Mouse (Mus musculus) kidney, postnatal 0 days (tissue): ENCODE measurements at regions not wholly inside any gene's neighbourhood (a gene's known extent, or its start where the extent isn't known, plus 50 kb on each side); places are given as distances from the start of the nearest gene placed in this dataset.

ENCODE experiments used
- ATAC-seq: fragments of 200-750 bp; cut with Nextera tagmentation; replicated peaks from 2 replicates; pipeline ENCODE4 v1.8.0; 2017; ENCODE audit warnings: low read depth, moderate number of reproducible peaks, moderate TSS enrichment, moderate library complexity; ENCODE audit not compliant: low FRiP score
- DNase-seq: peaks from one replicate; pipeline ENCODE4 v3.0.0-alpha.2; 2016; ENCODE audit warnings: low spot score
- H3K27ac ChIP-seq: fragments of 300-500 bp; sonication (generic); 2 replicates; pipeline ENCODE4 v1.5.1; 2014; ENCODE audit warnings: mild to moderate bottlenecking
- H3K27me3 ChIP-seq: fragments of 300-500 bp; sonication (generic); 2 replicates; pipeline ENCODE4 v1.6.1; 2014; ENCODE audit warnings: low read length, mixed read lengths; ENCODE audit not compliant: insufficient read depth
- H3K36me3 ChIP-seq: fragments of 300-500 bp; sonication (generic); 2 replicates; pipeline ENCODE4 v1.6.1; 2014; ENCODE audit warnings: low read length, mixed read lengths; ENCODE audit not compliant: insufficient read depth
- H3K4me1 ChIP-seq: fragments of 300-500 bp; sonication (generic); replicated peaks from 2 replicates; pipeline ENCODE4 v1.6.1; 2014; ENCODE audit warnings: antibody characterized with exemption, low read length, mixed read lengths; ENCODE audit not compliant: insufficient read depth
- H3K4me2 ChIP-seq: fragments of 300-500 bp; sonication (generic); 2 replicates; pipeline ENCODE4 v1.6.1; 2014; ENCODE audit warnings: mild to moderate bottlenecking, low read length, moderate library complexity, mixed read lengths
- H3K4me3 ChIP-seq: fragments of 300-500 bp; sonication (generic); replicated peaks from 2 replicates; pipeline ENCODE4 v1.5.1; 2014; ENCODE audit warnings: low read depth, low read length
- H3K9ac ChIP-seq: fragments of 300-500 bp; sonication (generic); 2 replicates; pipeline ENCODE4 v1.6.1; 2014; ENCODE audit warnings: low read depth, low read length
- H3K9me3 ChIP-seq: fragments of 300-500 bp; sonication (generic); replicated peaks from 2 replicates; pipeline ENCODE4 v1.6.1; 2016; ENCODE audit warnings: low read length, inconsistent platforms, mixed read lengths
- CTCF ChIP-seq: IDR thresholded peaks from 2 replicates; pipeline ENCODE4 v1.5.1; 2016; ENCODE audit warnings: antibody characterized with exemption, low read depth, mild to moderate bottlenecking, moderate library complexity
- WGBS: fragments of 180-500 bp; shearing (Covaris S2); extraction: QIAGEN DNeasy Blood & Tissue Kit; methylation state at CpG from one replicate; pipeline ENCODE4 v1.1.7; 2014; 5-methylcytosine and 5-hydroxymethylcytosine counted together

DNA sequence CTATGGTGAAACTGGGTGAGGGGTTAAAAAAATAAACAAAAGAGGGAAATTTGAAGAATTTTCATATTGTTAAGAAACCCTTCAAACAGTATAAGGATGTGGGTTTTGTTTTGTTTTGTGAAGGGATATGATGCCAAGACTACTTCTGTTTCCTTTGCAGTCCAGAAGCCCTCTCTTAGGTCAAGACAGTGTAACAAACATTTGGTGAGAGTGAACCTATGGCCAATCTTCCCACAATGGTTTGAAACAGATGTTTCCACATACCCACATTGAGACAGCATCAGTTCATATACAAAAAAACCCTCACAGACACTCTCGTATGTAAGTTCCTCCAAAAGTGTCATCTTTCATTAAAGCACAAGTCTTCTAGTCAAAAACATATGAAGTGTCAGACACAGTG, 263.6 kb downstream of the Tmsb4x start:
- TF ChIP-seq CTCF, result no peak
- no peak overlapping the region for H3K4me3 ChIP-seq
- DNase-seq (no peak), ATAC-seq (no peak)
- 70% methylated on average over 1 of the region's 1 CpGs for WGBS
- H3K9me3 ChIP-seq, result no peaks in the 10 kb centered on the region
- no peaks in the 10 kb centered on the region for H3K4me1 ChIP-seq
- H3K36me3 ChIP-seq, result no peaks in the 10 kb centered on the region
- H3K27me3 ChIP-seq, result no peaks in the 10 kb centered on the region
- no peak overlapping the region for H3K4me2 ChIP-seq
- no peak overlapping the region for H3K27ac ChIP-seq
- no peak overlapping the region for H3K9ac ChIP-seq

DNA sequence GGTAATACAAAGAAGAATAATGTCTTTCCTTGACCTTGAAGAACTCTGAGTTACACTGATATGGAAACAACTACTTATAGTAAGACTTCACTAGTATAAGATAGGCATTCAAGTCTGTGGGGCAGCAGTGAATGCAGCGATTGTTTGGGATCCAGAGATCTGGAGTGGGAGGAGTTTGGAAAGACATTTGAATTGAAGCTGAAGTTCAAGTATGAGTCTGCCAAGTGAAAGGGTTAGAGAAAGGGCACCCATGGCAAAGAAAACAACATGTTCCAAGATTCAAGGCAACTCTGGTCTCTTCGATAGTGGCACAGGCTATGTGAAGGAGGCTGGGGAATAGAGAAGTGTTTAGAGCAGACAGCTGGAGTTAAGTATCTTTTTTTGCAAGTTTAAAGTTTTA, 275.3 kb downstream of the Tmsb4x start:
- ATAC-seq, result no peak
- no peaks in the 10 kb centered on the region for H3K27me3 ChIP-seq

DNA sequence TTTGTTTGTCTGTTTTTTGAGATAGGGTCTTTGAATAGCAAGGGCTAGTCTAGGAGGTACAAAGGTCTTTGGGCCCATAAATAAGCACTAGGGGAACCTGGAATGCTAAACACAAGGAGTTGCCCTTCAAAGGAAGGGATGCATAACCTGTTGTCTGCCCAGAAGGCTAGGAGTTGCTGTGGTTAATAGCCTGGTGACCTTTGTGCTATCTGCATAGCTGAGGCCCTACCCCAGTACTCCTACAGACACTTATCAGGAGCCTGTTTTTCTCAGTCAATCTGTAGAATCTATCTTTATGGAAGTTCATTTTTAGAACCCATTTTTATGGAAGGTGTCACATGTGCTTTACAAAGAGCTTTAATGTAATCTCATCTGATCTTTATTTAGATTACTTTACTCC, 276.6 kb downstream of the Tmsb4x start:
- no peak for ATAC-seq
- no peak overlapping the region for H3K9ac ChIP-seq
- TF ChIP-seq CTCF, result no peak
- H3K4me3 ChIP-seq, result no peak overlapping the region
- no peak for DNase-seq
- H3K4me1 ChIP-seq, result no peaks in the 10 kb centered on the region
- no peaks in the 10 kb centered on the region for H3K27me3 ChIP-seq
- no peaks in the 10 kb centered on the region for H3K9me3 ChIP-seq
- H3K27ac ChIP-seq, result no peak overlapping the region
- H3K36me3 ChIP-seq, result no peaks in the 10 kb centered on the region
- no peak overlapping the region for H3K4me2 ChIP-seq

More for the DNA sequence above, 275.3 kb downstream of the Tmsb4x start:
- Histone ChIP-seq H3K4me2 (no peak overlapping the region), H3K27ac (no peak overlapping the region), H3K4me1 (no peaks in the 10 kb centered on the region), H3K36me3 (no peaks in the 10 kb centered on the region), H3K9me3 (no peaks in the 10 kb centered on the region), H3K9ac (no peak overlapping the region), H3K4me3 (no peak overlapping the region)
- TF ChIP-seq CTCF, result no peak
- 81% methylated on average over 2 of the region's 2 CpGs for WGBS
- DNase-seq, result no peak

DNA sequence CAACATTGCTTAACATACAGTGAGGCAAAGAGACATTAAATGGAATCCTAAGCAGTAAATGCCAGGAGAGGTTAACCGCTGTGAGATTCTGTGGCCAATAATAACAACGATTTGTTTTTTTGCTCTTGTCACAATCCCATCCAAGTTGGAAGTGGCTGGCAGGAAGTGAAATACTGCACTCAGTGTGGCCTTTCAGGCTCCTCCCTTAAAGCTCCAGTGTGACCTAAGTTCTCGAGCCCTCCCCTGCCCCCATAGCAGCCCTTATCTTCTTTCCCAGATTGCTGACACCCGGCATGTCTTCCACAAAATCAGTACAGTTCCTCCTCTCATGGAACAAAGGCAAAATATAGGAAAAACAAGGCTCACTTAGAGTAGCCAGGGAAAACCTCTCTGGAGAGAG, 278.1 kb downstream of the Tmsb4x start:
- ATAC-seq (no peak; the same call in 1 of the 2 replicates), DNase-seq (peak; percentile 71)
- WGBS, result 42% methylated on average over 4 of the region's 4 CpGs
- no peaks in the 10 kb centered on the region for H3K4me1 ChIP-seq
- no peak overlapping the region for H3K9ac ChIP-seq
- TF ChIP-seq CTCF, result no peak
- H3K4me2 ChIP-seq, result no peak overlapping the region
- H3K27ac ChIP-seq, result 0 out of 2 replicates have a peak overlapping the region, but pooled peaks have one; percentile 2
- no peaks in the 10 kb centered on the region for H3K27me3 ChIP-seq
- no peaks in the 10 kb centered on the region for H3K9me3 ChIP-seq
- H3K36me3 ChIP-seq, result no peaks in the 10 kb centered on the region
- no peak overlapping the region for H3K4me3 ChIP-seq

DNA sequence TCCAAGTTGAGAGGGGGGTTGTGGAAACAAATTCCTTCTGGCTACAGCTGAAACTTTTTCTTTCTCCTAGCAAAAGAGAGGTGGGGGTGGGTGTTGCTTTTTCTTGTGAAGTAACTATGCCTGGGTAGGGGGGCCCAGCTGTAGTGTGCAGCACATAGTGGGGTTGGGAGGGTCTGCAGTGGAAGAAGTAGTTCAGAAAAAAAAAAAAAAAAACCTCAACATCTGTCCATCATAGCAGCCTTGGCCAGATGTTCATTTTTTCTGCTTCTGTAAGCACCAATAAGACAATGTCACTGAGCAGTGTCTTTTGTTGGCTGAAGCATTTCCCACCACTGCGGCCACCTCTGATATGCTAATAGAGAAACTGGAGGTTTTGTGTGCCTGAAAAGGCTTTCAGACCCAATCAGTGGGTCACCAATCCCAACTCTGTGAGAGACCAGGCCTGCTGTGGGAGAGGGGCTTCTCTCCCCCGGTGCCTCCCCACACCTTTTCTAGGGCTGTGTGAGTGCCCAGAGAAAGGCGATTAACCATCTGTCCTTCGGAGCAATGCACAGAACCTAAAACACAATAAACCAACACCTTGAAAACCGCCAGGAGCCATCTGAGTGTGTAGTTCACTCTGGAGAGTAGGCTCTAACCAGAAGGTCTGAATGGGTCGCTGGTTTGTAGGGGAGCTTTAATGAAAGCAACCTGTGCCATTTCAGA, 279.2 kb downstream of the Tmsb4x start:
- H3K27ac ChIP-seq, result no peak overlapping the region
- DNase-seq (no peak), ATAC-seq (no peak)
- no peak overlapping the region for H3K4me2 ChIP-seq
- H3K9me3 ChIP-seq, result no peaks in the 10 kb centered on the region
- H3K4me3 ChIP-seq, result no peak overlapping the region
- WGBS, result 58% methylated on average over 6 of the region's 6 CpGs
- H3K27me3 ChIP-seq, result no peaks in the 10 kb centered on the region
- H3K9ac ChIP-seq, result no peak overlapping the region
- H3K4me1 ChIP-seq, result no peaks in the 10 kb centered on the region
- TF ChIP-seq CTCF, result no peak
- H3K36me3 ChIP-seq, result no peaks in the 10 kb centered on the region

DNA sequence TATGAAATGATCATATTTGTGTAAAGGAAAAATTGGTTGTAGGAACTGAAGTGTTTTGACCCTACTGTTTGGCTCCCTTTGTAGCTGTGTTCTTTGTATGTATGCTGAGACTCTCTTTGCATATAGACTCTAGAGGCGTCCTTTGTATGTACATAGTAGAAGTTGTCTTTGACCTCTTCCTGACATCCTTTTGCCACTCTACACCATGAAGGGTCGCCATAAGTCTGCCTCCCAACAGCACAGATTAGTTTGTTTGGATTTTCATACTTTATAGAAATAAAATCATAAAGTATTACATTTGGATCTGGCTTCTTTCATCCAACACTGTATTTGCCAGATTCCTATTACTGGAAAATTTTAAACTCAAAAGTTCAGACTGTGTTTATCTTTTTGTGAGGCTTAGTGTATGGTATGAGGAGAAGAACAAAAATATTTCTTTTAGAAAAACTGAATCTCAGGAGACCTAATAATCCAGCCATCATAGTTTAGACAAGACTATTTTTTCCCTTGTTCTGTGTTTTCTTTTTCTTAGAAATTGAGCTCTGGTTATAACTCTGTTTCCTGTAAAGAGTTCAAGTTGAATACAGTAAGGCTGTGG, 293.7 kb downstream of the Tmsb4x start:
- DNase-seq (peak; percentile 29), ATAC-seq (no peak)
- Histone ChIP-seq H3K9ac (no peak overlapping the region), H3K27me3 (no peaks in the 10 kb centered on the region), H3K4me2 (no peak overlapping the region), H3K4me1 (no peaks in the 10 kb centered on the region), H3K36me3 (no peaks in the 10 kb centered on the region), H3K9me3 (no peaks in the 10 kb centered on the region), H3K27ac (no peak overlapping the region), H3K4me3 (no peak overlapping the region)
- TF ChIP-seq CTCF, result no peak
- WGBS, result 54% methylated on average over 2 of the region's 2 CpGs
